Mouse (Mus musculus): ENCODE data around the gene Exoc6b. TPM values are rescaled to one million over a fixed set of nuclear protein-coding genes. Genes with fewer than 3 reads are reported as not detected.

Gene Exoc6b
- total RNA-seq, 2 experiments from 2014 or later, result 85.8 to 86.0 TPM

DNA sequence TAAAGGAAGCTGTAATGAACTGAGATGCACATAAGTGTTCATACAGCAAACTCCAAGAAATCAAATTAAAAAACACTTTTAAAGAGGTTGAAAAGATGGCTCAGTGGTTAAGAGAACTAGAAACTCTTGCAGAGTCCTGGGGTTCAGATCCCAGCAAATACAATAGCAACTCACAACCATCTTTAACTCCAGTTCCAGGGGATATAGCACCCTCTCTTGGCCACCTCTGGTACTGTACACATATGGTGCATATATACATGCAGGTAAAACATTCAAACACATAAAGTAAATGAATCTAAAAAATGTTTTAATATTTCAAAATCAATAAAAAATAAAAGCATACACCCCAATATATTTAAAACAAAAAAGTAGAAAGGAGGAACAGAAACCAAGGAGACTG is 73.9 kb downstream of the Exoc6b start:
- DNase-seq (ENCODE audit: low spot score in 2 of 2), result no peak

DNA sequence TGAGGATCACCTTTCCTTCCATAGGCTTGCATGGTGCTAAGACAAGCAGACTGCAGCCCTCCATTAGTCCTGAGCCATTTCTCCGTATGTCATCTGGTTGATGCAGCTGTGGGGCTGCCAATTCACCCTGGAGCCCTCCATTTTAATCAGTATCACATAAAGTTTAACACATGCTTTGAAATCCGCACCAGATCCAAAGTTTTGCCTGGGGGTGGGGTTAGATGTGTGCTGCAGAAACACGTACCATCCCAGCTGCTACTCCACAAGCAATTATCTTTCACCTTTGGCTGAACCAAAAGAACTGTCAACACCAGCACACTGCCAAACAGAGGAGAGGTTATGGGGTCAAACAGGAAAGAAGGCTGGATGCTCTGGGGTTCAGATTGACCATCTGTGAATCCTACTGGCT is 92.7 kb downstream of the Exoc6b start:
- DNase-seq (ENCODE audit: low spot score in 2 of 2), result no peak

DNA sequence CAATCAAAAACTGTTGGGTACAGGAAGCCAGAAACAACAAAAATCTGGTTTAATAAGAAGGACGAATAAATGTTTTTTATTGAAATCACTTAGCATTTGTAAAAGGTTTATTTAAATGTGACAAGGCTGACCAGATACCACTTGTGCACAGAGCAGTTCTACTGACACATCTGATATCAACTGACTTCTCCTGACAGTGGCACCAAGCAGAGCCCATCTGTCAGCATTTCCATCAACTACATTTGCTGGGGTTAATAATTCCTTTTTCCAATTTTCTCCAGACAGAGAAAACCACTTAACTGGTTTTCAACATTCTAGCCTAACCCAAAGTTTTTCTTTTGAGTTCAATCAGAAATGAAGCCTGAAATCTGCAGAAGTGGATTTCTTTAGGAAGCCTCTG is 100.8 kb downstream of the Exoc6b start:
- no peak for DNase-seq (ENCODE audit: low spot score in 2 of 2)

DNA sequence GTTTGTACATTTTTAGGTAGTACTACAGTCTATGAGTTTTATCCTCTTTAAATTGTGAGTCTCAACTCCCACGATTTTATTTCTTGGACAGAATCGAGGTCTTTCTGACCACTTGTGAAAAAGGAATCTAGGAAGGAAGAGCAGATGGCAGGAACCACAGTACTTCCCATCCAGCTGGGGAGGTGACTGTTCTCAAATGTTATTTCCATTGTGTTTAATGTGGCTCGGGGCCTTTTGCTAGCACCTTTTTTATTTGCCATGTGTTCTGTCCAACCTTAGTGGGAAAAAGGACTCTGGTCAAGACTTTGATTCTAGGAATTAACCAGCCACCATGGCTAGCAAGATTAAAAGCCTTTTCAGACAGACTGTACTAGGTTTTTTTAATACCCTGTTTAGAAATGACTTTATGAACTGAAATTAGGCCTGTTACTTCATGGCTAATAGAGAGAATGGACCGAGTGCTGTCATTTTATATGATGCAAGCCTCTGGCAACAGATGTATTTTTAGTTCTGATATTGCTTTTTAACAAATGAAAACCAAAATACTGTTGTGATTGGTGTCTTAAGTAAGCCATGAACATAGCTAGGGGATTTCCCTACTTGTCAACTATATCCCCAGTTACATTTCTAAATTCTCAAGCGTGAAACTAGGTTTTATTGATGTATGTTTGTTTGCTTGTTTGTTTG is 104.4 kb downstream of the Exoc6b start:
- DNase-seq (ENCODE audit: low spot score in 2 of 2), result no peak

DNA sequence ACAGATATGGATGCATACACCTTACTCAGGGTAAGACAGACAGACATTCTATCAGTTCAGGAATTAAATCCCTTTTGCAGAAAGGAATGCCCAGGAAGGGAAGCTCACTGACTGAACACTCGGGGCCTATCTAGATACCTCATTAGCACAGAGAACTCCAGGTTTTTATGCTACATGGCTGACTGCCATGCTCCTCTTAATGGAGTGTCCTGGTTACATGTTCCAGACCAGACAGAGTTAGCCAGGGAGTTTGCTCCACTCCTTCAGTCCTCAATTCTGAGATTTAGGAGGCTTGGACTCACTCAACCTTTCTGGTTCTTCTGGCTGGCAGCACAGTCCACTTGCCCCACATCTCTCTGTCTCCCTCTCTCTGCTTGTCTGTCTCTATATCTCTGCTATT is 106.3 kb downstream of the Exoc6b start:
- peak in 1 of 2 experiments; percentile 3 for DNase-seq (ENCODE audit: low spot score in 2 of 2)

DNA sequence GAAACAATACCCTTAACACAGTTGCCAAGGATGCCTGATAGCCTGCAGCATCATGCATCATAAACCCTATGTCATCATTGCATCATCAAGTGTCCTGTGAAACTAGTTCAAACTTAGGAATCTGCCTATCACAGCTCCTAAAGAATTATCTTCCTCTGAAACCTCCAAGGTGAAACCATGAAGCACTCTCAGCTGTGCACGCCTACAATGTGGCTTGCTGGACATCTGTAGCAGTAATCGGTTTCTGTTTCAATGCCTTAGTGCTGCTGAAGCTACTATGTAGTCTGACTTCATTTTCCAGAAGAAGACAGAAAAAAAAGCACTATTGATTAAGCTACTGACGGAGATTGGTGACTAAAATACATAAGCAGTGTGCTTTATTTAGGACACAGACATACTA is 107.5 kb downstream of the Exoc6b start:
- no peak for DNase-seq (ENCODE audit: low spot score in 2 of 2)

DNA sequence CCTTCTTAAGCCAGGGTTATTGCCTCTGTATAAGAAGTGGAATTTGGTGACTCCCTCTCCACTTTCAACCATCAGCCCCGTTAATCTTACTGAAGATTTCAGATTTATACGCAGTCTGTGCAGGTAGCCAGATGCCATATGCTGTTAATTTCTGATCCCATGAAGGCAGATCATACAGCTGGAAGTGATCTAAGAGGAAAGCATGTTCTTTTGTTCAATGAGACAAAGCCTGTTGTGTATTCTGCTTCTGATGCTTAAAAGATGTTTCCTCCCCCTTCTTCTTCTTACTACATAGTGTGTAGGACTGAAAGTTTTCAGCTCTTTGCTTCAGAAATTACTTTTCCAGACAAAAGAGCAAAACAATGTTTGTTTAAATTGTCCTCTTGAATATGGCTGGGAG is 109.8 kb downstream of the Exoc6b start:
- no peak for DNase-seq (ENCODE audit: low spot score in 2 of 2)

DNA sequence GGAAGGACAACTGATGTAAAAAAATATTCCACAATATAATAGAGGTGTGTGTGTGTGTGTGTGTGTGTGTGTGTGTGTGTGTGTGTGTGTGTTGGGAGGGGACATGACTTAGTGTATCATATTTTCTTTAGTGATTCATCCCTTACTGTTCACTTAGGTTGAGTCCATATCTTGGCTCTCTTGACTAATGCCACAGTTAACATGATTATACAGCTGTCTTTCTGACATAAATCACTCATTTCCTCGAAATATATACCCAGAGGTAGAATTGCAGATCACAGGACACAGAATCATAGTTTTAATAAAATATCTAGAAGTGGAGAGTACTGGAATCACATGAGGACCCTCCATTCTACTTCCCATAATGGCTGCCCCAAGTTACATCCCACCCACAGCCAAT is 117.7 kb downstream of the Exoc6b start:
- no peak for DNase-seq (ENCODE audit: low spot score in 2 of 2)

DNA sequence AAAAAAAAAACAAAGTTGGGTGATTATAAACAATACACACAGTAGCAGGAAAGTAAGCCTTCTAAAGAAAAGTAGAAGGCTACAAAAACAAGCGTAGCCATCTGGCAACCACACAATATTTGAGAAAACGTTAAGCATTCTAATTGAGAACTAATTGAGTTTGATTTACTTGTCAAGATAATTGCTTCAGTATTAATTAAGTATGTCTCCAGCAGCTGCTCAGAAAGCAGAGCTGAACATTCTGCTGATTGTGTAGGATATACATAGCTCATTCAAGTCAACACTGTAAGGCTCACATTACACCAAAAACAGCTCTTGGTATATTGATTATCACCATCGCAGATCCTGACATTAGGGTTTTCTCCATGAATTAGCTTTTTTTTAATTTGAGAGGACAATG is 122.7 kb downstream of the Exoc6b start:
- no peak for DNase-seq (ENCODE audit: low spot score in 2 of 2)

DNA sequence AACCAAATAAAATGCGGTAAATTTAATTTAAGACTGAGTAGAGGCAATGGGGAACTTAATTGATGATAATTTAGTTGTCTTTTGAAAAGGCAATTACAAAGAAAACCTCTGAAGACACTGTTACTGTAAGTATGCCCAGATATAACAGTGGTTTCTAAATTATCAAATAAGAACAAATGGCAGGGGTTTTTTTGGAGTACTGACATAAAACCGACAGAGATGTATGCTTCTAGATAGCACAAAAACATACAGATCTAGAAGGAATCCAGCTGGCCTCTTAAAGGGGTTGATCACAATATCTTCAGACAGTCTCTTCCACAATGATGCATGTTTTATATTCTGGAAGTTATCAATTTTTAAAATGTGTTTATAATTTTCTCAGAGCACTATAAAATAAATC is 123.2 kb downstream of the Exoc6b start:
- no peak for DNase-seq (ENCODE audit: low spot score in 2 of 2)

DNA sequence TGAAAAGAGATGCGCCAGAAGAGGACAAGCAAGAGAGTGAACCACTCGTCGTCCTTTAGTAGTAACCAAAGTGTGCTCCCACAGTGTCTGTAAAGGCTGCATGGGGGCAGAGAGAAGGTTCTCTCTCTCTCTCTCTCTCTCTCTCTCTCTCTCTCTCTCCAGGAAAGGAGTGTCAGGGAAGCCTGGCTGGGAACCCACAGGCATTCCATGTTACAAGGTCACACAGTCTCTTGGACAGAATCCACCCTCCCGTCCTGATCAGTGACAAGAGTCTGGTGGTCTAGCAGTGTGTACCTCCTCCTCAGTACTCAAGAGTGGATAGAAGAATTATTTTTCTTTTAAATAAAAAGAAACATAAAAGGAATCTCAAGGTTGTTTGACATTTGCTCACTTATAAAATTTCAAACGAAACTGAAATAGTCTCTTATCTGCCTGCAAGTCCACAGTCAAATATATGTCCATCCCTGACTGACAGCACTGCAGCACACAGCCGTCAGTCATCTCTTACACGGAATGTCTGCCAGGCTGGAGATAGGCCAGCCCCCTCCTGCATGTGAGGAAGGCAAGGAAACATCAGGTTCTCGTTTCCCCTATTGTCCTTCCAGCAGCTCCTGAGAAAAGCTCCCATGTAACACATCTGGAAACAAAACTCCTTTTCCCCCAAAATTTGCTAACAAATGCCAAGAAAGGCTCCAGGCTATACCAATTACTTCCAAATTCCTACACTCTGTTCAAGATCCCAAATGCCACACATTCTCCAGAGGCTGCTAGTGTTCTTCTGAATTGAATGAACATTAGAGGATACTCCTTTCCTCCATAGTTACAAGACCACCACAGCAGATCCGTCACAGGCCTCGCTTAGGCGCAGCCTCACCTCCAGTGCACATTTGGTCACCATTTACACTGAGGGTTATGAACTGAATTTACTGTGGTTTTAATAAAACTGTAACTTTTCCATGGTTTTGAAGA is 136.1 kb downstream of the Exoc6b start:
- no peak for DNase-seq (ENCODE audit: low spot score in 2 of 2)

DNA sequence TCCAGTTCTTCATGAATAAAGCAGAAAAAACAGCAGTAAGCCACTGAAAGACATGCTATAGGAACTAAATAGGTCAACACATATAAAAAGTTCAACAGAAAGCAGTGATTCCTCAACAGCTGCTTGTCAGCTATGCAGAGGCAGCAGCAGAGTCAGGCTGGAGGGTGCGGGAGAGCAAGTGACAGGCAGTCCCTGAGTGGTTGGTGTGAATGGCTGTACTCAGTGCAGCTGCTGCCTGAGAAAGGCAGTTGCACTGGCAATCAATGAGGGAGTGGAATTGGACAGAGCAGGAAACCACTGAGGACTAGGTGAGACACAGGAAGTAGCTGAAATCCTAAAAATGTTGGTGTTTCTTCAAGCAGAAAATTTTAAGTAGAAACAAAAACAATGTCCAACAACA is 138.3 kb downstream of the Exoc6b start:
- no peak for DNase-seq (ENCODE audit: low spot score in 2 of 2)

DNA sequence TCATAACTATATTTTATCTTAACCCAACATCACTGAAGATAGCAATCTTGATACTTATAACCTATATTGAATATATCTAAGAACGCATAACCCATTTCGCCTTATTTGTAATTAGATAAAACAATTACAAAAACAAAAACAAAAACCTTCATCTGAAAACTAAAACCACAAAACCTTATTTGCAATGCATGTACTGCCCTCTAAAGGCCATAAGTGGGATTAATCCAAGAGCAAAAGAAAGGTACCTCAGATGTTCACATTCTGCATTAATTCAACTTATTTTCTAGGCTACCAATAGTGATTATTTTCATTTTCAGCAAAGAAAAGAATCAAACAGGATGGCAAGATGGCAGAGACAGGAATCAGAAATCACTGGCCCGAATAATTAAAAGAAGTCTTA is 143.2 kb downstream of the Exoc6b start:
- DNase-seq (ENCODE audit: low spot score in 2 of 2), result no peak

DNA sequence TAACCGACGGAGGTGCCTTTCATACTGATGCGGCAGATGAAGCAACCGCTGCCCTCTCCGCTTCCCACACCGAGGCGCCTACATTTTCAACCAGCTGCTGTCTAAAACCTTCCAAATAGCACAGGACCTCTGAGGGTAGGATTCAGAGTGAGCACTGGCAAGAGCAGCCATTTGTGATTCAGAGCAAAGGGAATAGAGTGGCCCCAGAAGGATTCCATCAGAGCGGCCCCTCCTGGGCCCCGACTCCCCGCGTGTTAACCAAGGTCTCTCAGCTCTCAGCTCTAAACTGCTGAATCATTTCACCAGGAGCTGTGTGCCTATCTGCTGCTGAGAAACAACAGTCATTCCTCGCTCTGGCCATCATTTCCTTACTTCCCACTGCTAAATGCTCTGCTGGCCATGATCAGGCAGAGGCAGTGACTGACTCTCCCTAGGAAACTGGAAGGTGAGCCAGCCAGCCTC is 145.5 kb downstream of the Exoc6b start:
- DNase-seq (ENCODE audit: low spot score in 2 of 2), result peak; percentile 9 to 16

DNA sequence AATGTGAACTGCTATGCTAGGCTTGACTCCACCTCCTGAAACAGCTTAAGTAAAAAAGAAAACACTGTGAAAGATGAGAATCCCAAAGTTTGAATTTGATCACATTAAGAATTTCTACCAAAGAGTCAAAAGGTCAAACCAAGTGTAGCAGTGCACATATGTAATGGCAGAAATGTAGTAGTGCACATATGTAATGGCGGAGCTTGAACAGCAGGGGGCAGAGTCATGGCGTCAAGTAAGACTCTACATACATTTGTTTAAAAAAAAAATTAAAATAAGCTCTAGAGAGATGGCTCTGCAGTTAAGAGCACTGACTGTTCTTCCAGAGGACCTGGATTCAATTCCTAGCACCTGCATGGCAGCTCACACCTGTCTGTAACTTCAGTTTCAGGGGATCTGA is 153.0 kb downstream of the Exoc6b start:
- peak; percentile 17 to 25 for DNase-seq (ENCODE audit: low spot score in 2 of 2)

DNA sequence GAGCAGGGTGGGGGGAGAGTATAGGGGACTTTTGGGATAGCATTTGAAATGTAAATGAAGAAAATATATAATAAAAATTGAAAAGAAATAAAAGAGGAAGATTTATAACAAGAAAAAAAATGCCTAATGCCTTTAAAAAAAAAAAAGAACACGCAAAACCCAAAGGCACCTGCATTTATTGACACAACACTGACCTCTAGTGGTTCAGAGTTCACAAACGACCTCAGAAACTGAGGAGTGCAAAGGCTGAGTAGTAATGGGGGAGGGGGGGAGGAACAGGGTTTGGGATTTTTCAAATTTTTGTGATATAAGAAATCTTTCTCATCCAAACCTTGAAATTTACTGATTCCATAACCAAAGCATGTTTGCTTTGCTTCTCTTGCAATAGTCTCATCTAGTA is 156.9 kb downstream of the Exoc6b start:
- peak; percentile 22 to 39 for DNase-seq (ENCODE audit: low spot score in 2 of 2)

DNA sequence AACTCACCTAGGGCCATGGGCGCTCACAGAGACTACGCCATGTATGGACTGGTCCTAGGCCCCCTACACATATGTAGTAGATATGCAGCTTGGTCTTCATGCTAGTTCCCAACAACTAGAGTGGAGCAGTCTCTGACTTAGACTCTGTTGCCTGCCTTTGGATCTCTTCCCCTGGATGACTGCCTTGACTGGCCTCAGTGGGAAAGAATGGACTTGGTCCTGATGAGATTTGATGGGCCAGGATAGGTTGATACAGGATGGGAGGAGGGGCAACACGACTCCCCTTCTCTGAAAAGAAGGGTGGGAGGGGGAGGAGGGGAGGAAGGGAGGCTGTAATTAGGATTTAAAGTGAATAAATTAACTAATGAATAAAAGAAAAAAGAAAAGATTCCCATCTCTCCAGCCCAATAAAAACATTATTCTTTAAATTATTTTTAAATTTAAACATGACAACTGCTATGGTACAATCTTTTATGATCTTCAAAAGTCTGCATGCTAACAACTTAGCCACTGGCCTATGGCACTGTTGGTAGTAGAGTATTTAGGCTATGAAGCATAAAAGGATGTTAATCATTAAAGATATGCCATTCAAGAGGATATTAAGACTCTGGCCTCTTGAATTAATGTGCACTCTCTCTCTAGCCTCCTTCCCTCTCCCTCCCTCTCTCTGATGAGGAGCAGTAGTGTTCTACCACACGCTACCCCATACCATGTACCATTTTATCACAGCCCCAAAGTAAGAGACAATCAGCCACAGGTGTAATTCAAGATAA is 170.1 kb downstream of the Exoc6b start:
- DNase-seq (ENCODE audit: low spot score in 2 of 2), result no peak

DNA sequence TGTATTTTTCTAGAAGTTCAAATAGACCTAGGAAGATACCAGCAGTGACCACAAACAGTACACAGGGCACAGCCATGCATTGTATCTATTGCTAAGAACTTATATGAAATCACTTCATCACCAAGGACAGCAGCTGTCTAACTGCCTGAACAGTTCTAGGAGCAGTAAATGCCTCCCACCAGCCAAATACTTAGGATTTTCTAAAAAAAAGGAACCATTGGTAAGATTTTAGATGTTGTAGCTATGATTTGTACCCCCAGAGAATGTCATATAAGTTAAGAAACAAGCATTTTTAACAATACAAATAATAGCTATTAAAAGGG is 175.6 kb downstream of the Exoc6b start:
- DNase-seq (ENCODE audit: low spot score in 2 of 2), result no peak

DNA sequence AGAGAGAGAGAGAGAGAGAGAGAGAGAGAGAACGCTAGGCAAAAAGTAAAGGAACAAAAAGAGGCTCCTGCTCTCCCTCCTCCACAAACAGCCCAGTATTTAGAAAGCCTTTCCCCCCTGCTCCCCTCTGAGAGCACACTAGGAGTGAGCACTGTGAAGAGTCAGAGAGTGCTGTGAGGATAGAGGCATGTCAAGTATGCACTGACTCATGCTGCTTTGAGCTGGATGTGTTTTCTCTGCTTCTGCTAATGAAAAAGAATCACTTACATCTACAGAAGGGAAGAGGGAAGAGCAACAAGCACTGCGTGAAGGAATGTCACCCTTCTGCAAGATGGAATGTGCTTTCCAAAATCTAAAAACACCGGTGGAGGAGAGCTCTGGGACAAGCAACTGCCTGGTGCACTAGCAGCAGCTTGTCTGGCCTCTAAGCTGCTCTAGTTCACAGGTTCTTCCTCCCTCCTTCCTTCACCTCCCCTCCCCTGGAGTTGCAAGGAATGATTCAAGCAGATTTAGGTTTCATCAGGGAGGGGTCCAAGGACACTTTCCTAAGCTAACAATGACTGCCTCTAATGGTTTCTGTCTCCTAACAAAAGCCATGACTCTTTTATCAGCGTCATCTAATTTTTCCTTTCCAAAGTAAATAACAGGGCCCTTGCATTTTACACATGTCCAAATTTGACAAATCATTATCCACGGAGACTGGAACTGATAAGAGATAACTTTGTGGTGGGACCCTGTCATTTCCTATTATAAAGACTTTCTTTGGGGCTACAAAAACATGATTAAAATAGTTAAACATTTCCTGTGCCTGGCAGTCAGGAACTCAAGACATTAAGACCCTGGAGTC is 176.2 kb downstream of the Exoc6b start:
- DNase-seq (ENCODE audit: low spot score in 2 of 2), result no peak

DNA sequence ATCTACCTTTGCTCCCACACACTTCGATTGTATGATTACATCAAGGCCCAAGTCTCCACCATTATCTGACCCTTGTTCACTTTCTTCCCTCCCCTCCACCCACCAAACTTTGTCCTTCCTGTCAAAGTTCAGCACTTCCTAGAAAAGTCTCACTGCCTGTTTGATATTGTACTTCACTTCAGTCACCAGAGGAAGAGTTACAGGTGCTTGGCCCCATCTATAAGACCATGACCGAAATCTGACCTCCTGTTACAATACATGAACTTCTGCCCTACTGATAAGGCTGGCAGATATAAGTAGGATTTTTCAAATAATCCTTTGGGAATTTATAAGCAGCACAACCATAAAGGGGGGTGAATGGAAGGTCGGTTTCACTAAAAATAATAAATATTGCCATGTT is 182.8 kb downstream of the Exoc6b start:
- DNase-seq (ENCODE audit: low spot score in 2 of 2), result no peak

DNA sequence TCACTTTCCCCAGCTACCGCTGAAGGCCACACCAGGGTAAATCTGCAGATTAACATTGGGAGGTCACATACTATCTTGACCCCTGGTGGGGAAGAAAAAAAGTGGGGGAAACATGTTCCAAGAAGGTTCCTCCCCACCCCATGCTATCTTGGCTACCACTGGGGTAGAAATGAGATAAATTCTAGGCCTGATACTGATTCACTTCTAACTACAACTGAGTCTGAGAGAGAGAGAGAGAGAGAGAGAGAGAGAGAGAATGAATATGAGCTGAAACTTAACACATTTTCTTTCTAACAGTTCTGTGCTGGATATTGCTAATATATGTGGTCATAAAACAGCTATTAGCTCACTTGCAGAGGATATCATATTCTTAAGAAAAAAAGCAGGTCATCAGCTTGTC is 184.2 kb downstream of the Exoc6b start:
- no peak for DNase-seq (ENCODE audit: low spot score in 2 of 2)

Data from layer of hippocampus, postnatal 10 days (tissue).